Mouse (Mus musculus): Measurements from ENCODE around the gene Ireb2.
"Not testable (repeated sequence)": the region's sequence is repeated elsewhere in the genome, so short reads cannot be mapped to it uniquely, and the experiment has no call there.

Gene Ireb2

DNA sequence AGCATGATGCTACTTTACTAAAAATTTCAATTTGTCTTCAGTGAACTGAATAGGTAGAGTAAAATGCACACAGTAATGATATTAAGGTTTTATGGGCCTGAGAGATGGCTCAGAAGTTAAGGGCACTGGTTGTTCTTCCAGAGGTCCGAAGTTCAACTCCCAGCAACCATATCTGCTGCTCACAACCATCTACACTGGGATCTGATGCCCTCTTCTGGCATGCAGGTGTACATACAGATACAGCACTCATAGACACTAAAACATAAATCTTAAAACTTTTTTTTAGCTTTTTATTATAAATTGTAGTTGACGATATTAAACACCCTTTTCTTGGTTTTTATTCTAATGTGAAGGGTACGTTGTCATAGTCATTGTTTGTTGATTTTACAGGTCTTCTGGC is 33.5 kb downstream of the Ireb2 start:
- no peak for DNase-seq (ENCODE audit: low spot score in 2 of 2)

DNA sequence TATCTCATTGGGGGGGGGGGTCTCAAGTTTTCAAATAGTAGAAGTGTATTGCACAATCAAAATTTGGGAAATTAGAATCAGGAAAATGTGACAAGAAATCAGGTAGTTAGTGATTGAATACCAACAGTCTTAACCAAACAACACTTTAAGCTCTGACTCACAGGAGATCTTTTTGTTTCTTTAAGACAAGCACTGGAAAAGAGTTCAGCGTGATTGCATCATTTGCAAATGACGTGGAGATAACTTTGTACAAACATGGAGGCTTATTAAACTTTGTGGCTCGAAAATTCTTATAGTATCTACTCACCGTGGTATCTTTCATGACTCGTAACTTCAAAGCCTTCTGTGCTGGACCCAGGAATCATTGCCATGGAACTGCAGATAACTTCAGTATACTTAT is 45.9 kb downstream of the Ireb2 start:
- DNase-seq (ENCODE audit: low spot score in 2 of 2): no peak

DNA sequence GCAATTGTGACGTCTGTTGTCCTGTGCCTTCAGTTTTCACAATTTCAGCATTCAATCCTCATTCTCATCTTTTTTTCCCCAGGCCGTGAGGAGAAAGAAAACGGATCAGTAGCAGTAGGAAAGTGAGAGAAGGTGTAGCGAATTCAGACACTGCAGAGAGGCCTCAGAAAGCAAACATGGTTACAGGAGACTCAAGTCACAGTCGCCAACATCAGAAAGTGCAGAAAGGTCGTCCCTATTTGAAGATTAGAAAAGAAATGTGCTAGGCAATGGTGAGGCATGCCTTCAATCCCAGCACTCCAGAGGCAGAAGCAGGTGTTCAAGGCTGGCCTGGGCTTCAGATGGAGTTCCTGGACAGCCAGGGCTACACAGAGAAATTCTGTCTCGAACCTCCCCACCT is 52.0 kb downstream of the Ireb2 start:
- DNase-seq (ENCODE audit: low spot score in 2 of 2): no peak

DNA sequence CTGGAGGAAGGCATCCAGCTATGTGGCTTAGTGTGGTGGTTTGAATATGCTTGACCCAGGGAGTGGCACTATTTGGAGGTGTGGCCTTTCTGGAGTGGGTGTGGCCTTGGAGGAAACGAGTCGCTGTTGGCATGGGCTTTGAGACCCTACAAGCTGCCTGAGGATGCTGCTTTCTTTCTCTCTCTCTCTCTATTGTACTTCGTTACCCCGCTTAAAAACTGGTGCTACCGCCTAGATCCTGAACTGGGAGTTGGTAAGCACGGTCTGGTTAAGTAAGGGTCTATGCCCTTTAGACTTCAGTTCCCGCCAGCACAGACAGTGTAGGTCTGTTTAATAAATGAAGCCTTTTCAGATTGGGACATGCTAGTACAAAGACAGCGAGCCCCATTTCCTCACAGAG is 52.8 kb downstream of the Ireb2 start:
- DNase-seq (ENCODE audit: low spot score in 2 of 2): no peak

DNA sequence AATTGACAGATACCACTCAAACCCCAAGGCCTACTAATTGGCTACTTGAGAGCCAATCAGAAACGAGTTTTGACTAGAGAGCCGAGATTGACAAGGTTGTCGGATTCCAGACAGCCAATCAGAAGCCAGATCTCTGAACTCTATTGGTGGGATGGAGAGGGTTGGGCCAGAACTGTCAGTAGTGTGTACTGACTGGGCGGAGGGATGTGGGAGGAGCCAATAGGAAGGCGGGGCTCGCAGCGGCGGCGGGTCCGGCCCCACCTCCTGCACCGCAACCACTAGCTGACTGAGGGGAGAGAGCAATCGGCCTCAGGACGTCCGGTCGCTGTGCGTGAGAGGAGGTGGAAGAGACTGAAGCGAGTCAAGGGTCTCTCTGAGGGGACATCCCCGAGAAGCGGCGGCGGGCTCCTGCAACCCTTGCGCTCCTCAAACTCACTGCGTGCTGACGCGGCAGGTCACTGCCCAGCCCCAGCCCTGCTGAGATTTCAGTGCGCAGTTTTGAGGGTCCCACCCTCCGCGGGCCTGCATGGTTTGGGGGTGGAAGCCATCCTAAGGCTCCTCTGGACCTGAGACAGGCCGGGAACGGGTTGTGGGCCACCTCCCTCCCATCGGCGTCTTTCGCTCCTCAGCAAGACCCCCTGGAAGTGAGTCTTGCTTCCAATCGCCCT is 53.6 kb downstream of the Ireb2 start, which contains the start of gene Hykk:
Hykk (plus strand) TSS at position 274 of the 668 bp plus-strand sequence.
- DNase-seq (ENCODE audit: low spot score in 2 of 2): peak; percentile 71 to 87

DNA sequence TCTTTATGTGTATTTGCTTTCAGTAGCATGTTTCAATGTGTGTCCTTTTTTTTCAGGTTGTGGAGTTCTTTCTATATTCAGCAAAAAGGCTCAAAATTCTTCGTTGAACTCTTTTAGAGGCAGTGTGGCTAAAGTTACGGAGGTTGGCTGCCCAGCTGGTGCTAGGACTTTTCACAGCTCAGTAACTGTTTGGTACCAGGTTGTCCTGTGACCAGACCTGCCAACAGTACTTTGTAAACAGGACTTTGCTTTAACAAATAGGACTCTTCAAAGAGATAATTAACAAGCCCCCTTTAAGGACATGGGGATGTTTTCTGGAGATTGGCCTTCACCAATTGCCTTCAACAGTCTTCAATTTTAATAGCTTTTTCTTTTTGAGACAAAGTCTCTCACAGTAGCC is 54.6 kb downstream of the Ireb2 start:
- no peak for DNase-seq (ENCODE audit: low spot score in 2 of 2)

DNA sequence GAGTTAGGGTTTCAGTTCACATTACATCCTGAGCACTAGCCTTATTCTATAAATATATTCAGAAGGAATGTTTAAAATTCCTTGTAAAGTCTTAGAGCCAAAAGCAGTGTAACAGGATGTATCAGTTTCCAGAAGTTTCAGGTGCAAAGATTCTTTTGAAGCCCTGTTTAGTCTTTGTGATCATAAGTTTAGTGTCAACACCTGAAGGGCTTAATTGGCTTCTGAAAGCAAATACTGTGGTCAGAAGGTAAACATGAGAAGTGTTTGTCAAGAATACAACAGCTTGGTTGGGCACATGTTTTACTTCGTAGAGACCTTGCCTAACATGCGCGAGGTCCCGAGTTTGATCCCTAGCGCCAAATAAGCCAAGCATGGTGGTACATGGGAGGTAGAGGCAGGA is 55.2 kb downstream of the Ireb2 start:
- DNase-seq (ENCODE audit: low spot score in 2 of 2): no peak

DNA sequence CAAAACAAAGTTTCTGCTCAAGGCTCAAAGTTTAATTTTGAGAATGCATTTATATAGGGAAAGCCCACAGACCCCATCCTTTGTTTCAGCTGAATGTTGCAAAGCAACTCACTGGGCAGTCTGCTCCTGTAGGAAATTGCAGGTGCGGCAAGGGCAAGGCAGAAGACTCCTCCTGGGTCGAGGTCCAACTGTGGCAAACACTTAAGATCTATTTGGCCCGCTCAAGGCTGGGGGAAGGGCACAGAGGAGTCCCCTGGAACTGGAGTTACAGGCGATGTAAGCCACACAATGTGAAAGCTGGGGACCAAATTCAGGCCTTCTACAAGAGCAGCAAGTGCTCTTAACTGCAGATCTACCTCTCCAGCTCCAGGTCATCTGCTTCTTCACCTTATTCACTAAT is 56.4 kb downstream of the Ireb2 start:
- no peak for DNase-seq (ENCODE audit: low spot score in 2 of 2)

DNA sequence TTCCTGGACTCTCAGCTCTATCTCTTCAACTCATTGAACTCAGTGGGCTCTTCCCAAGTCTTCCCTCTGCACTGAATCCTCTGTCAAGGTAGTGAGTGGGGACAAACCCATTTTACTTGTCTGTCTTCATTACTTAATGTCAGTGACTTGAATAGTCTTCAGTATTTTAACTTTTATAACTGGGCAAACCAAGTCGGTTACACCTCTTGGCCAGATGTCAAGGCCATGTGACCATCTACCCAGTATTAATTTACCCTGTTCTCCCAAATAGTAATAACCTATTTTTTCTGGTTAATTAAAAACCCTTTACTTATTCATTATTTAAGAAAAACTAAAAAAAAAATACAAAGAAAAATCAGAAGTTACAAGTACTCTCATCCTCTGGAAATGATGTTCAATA is 67.2 kb downstream of the Ireb2 start:
- no peak for DNase-seq (ENCODE audit: low spot score in 2 of 2)

DNA sequence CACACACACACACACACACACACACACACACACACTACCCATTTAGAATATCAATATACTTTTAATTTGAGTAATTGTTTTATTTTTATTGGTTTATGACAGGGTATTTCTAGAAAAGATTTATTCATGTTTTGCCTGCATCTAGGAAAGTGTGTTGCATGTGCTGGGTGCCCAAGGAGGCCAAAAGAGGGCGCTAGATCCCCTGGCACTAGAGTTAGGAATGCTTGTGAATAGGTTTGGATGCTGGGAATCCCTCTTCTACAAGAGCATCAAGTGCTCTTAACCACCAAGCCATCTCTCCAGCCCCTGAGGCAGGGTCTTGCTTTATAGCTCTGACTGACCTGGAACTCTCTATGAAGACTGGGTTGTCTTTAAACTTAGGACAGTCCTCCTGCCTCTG is 68.2 kb downstream of the Ireb2 start:
- no peak for DNase-seq (ENCODE audit: low spot score in 2 of 2)

DNA sequence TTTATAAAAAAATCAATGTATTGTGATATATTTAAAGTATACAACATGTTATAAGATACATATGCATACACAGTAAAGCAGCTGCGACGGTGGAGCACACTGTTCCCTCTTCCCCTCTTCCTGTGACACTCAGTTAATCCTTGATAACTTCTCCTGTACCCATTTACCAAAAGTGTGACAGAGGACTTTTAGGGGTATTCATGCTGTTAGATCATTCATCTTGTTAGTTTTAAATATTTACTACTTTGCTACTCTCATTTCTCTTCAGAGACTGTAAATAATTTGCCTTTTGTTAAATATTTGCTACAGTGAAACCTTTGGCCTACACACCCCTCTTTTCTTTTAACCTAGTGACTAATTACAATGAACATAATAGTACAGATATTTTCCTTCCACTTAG is 68.8 kb downstream of the Ireb2 start:
- no peak for DNase-seq (ENCODE audit: low spot score in 2 of 2)

DNA sequence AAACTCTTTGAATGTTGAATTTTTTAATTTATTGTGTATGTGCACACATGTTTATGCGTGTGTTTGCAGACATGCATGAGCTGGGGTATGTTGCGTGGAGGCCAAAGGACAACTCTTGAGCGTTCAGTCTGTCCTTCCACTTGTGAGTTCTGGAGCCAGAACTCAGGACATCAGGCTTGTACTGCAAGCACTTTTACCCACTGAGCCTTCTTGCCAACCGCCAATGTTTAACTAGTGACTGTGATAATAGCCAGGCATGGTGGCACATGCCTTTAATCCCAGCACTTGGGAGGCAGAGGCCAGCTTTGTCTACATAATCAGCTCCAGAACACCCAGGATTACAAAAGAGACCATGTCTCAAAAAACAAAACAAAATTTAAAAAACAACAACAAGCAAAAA is 78.5 kb downstream of the Ireb2 start:
- peak; percentile 13 to 21 for DNase-seq (ENCODE audit: low spot score in 2 of 2)

DNA sequence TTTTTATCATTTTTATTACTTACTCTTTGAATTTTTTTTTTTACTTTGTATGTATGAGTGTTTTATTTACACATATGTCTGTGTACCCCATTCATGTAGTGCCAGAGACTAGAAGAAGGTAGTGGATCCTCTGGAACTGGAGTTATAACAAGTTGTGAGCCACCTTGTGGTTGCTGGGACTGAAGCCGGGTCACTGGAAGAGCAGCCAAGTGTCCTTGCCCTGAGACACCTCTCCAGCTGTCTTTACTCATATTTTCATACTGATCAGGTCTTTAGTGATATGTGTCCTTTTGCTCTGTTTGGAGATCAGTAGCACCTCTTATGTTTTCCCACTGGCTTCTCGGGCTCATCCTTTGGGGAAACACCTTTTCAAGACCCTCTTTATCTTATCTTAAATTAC is 80.9 kb downstream of the Ireb2 start:
- DNase-seq (ENCODE audit: low spot score in 2 of 2): no peak

DNA sequence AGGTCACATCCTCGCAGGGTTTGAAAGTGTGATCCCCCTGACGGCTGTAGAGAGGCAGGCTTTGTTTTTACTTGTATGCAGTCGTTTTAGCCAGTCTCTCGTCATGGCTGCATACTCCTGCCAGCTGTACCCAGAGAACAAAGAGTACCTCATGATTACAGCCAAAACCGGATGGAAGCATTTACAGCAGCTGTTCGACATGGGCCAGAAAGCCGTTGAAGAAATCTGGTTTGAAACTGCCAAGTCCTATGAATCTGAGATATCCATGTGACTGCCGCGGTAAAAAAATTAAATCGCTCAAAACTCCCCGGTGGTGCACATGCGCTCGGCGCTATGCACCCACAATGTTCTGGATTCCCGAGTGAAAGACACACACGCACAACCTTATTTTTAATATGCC is 82.7 kb downstream of the Ireb2 start:
- DNase-seq (ENCODE audit: low spot score in 2 of 2): no peak

DNA sequence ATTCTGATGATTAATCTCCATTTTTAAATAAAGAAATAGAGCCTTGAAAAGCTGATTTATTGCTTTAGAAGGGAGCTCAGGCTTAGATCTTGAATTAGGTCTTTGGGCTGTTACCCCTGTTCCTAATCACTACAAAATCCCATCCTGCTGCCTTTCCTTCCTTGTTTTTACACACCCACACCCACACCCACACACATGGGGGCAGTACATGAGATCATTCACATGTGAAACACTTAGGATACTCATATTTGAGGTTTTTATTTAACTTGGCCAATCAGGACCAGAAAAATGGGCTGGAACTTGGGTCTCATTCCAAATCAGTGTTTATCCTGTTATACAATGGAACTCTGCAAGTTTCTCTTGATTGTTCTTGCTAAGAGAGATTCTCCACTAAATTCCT is 85.9 kb downstream of the Ireb2 start:
- DNase-seq (ENCODE audit: low spot score in 2 of 2): no peak

DNA sequence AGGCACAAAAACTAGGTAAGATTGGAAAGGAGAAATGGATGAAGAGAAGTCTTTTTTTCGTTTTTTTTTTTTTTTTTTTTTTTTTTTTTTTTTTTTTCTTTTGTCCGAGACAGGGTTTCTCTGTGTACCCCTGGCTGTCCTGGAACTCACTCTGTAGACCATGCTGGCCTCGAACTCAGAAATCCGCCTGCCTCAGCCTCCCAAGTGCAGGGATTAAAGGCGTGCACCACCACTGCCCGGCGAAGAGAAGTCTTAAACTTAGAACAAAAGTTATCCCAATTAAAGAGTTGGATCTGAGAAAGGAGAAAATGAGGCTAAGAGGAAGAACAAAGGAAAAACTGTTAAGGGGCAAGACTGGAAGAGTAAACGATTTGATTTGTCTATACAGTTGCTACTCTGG is 86.6 kb downstream of the Ireb2 start:
- DNase-seq (ENCODE audit: low spot score in 2 of 2): not testable (repeated sequence)

DNA sequence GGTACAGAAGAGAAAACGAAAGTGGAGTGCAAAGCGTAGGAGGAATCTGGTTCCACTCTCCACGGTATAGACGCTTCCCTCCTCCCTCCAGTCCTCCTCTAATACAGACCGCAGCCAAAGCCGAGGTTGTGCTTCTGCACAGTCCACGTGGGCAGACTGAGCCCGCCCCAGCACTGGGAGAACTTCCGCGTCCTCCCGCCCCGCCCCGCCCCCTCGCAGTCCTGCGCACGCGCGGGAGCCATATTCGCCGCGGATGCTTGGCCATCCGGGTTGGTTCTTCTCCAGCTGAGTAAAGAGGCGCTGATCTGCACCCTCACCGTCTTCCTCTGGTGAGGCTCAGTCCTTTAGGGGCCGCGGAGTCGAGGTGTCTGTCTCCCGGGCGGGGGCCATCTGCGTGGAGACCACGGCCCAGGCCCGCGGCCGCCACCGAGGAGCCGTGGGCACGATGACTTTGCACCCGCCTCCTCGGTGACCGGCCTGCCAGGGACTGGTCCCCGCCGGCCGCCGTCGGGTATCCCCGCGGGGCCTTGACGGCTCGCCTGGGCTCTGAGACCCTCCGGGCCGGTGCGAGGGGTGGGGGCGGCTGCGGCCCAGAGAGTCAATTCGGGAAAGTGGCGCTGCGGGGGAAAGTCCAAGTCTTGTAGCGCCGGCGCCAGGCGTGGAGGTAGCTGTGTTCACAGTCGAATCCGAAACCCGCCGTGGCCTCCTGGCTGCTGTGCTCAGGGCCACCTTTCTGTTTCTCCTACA is 87.2 kb downstream of the Ireb2 start, which contains the start of the genes Psma4 and AY074887:
Psma4 (plus strand) TSS at position 216 of the 747 bp plus-strand sequence.
AY074887 (minus strand) TSS at position 424 of the 747 bp plus-strand sequence.
- peak; percentile 85 to 91 for DNase-seq (ENCODE audit: low spot score in 2 of 2)

DNA sequence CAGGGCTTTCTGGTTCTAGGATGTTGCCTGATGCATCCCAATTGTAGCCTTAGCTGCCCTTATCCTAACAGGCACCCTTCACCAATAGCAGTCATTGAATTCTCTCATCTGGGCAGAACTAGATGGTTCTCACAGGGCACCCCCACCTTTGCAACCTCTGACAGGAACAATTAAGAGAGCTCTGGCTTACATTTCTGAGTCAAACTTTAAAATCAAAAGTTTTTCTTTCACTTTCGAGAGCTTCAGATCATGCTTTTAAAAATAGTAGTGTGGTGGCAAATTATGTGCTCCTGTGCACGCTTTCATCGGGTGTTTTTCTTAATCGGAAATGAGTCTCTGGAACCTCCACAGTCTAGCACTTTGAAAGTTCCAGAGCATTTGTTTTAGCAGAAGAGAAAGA is 97.5 kb downstream of the Ireb2 start:
- no peak for DNase-seq (ENCODE audit: low spot score in 2 of 2)

All from urinary bladder, postnatal 36 days (tissue).